24 mouse cellular contexts compared by ENCODE assay signal in the genomic region with DNA sequence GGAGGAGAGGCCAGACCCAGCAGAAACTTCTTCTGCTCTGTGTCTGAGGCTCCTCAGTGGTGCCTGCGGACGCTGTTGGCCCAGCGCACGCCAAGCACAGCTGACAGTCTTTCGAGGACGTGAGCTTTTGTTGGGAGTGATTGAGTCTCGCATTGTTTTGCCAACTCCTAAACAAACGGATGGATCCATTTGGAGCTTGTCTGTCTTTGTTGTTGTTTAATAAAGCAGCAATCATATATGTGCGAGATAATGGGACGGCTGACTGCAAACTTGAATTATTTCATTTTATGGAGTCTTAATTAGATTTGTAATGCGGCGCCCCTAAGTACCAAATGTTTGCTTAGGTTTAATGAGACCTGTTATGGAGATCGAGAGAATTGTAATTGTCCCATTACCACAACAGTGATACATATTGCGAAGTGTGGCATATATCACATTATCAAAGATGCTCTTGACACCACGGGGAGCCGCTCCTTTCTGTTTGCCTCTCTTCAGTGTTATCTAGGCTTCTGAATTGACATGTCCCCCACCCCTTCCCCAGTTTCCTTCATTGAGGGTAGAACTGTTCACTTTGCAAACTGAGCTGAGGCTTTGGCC.
"Had no signal": no experiment of that assay in that cellular context is flagged by ENCODE, and none has a peak within 500 bp of the region (broad histone marks: within the 10 kb centered on the region; RNA-seq: fewer than 3 reads in every experiment).

No protein-coding gene starts in this region.

- H3K4me1 ChIP-seq: limb, embryonic 15.5 days had no signal

- H3K27me3 ChIP-seq: kidney, embryonic 15.5 days; limb, embryonic 13.5 days; limb, embryonic 15.5 days; liver, embryonic 12.5 days had no signal

- H3K27ac ChIP-seq: heart, embryonic 13.5 days; heart, embryonic 15.5 days; hindbrain, embryonic 14.5 days; hindbrain, postnatal 0 days; kidney, embryonic 15.5 days; kidney, postnatal 0 days; limb, embryonic 13.5 days; limb, embryonic 15.5 days; liver, embryonic 12.5 days had no signal

- H3K36me3 ChIP-seq: heart, embryonic 13.5 days; heart, embryonic 15.5 days; kidney, embryonic 15.5 days; limb, embryonic 13.5 days; limb, embryonic 15.5 days; liver, embryonic 12.5 days had no signal

- DNase-seq: forebrain, postnatal 0 days; gastrocnemius, postnatal 14 days; heart, adult 18-20 months; heart, postnatal 14 days; heart, postnatal 36 days; kidney, adult 11 months; kidney, adult 2 months; kidney, adult 9 months; kidney, postnatal 14 days; kidney, postnatal 36 days; layer of hippocampus, adult 9-11 months; layer of hippocampus, postnatal 36 days; left cerebral cortex, postnatal 4 days had no signal

- H3K9ac ChIP-seq: forebrain, postnatal 0 days; heart, embryonic 13.5 days; heart, embryonic 15.5 days; hindbrain, embryonic 14.5 days; kidney, embryonic 15.5 days; limb, embryonic 13.5 days; limb, embryonic 15.5 days; liver, embryonic 12.5 days had no signal

- H3K9me3 ChIP-seq: heart, embryonic 15.5 days; kidney, embryonic 15.5 days; limb, embryonic 13.5 days; limb, embryonic 15.5 days; liver, embryonic 12.5 days had no signal

- H3K4me3 ChIP-seq: heart, embryonic 13.5 days; heart, embryonic 15.5 days; kidney, embryonic 15.5 days; limb, embryonic 13.5 days; limb, embryonic 15.5 days; liver, embryonic 12.5 days had no signal

- H3K4me2 ChIP-seq: heart, embryonic 11.5 days; heart, embryonic 13.5 days; heart, embryonic 15.5 days; hindbrain, embryonic 14.5 days; kidney, embryonic 15.5 days; limb, embryonic 13.5 days; limb, embryonic 15.5 days; liver, embryonic 12.5 days had no signal

- ATAC-seq: forebrain, postnatal 0 days; hindbrain, postnatal 0 days; intestine, embryonic 16.5 days; liver, embryonic 12.5 days had no signal
